Mouse (Mus musculus): ENCODE data around the gene Tmem243.

The Tmem243 gene

GRCm38 (mm10) chr5:9173295-9173694, 72.8 kb downstream of the Tmem243 start:
- DNase-seq (ENCODE audit: low spot score in 2 of 2), result no peak

DNA sequence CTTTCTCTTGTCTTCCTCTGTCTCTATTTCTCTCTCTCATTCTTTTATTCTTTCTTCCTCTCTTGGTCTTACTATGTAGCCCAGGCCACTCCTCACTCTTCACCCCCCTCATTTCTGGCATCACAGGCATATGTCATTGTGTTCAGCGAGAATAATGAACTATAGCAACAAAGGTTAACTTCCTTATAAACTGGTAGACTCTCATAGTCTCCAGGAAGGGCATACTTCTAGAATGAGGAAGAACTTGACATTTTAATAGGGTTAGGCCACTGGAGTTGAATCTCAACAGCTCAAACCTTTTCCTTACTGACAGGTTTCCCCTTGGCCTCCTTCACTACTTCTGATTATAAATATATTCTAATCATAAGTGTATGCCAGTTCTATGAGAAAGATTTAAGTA, 86.0 kb downstream of the Tmem243 start:
- no peak for DNase-seq (ENCODE audit: low spot score in 2 of 2)

All from natural killer cell, adult 2 months (primary cell).